Mouse (Mus musculus) embryonic facial prominence, embryonic 14.5 days (tissue): ENCODE measurements around the gene Pcgf2. TPM values are rescaled to one million over a fixed set of nuclear protein-coding genes. Genes with fewer than 3 reads are reported as not detected.
A peak's percentile ranks its signal among the peaks of the same experiment; 100 is the strongest.
"Not testable (repeated sequence)": the region's sequence is repeated elsewhere in the genome, so short reads cannot be mapped to it uniquely, and the experiment has no call there.

Experiments used
- ATAC-seq: fragments of 200-750 bp; cut with Nextera tagmentation; 2 replicates; pipeline ENCODE4 v1.8.0; 2017; ENCODE audit warnings: low read depth, moderate number of reproducible peaks, moderate TSS enrichment
- DNase-seq: peaks from one replicate; pipeline ENCODE4 v3.0.0-alpha.2; 2015; ENCODE audit warnings: low spot score
- H3K27ac ChIP-seq: fragments of 300-500 bp; sonication (generic); replicated peaks from 2 replicates; pipeline ENCODE4 v1.5.1; 2014; ENCODE audit warnings: low read depth, mild to moderate bottlenecking, low read length, moderate library complexity
- H3K27me3 ChIP-seq: fragments of 300-500 bp; sonication (generic); replicated peaks from 2 replicates; pipeline ENCODE4 v1.6.1; 2014; ENCODE audit warnings: low read length; ENCODE audit not compliant: control insufficient read depth, insufficient read depth
- H3K36me3 ChIP-seq: fragments of 300-500 bp; sonication (generic); 2 replicates; pipeline ENCODE4 v1.6.1; 2014; ENCODE audit warnings: low read length, mixed read lengths; ENCODE audit not compliant: control insufficient read depth, insufficient read depth
- H3K4me1 ChIP-seq: fragments of 300-500 bp; sonication (generic); 2 replicates; pipeline ENCODE4 v1.6.1; 2014; ENCODE audit warnings: antibody characterized with exemption, low read length; ENCODE audit not compliant: control insufficient read depth, insufficient read depth
- H3K4me2 ChIP-seq: fragments of 300-500 bp; sonication (generic); 2 replicates; pipeline ENCODE4 v1.6.1; 2014; ENCODE audit warnings: low read depth, mild to moderate bottlenecking, low read length, moderate library complexity, mixed read lengths
- H3K4me3 ChIP-seq: fragments of 300-500 bp; sonication (generic); 2 replicates; pipeline ENCODE4 v1.5.1; 2014; ENCODE audit warnings: low read depth, mild to moderate bottlenecking, low read length
- H3K9ac ChIP-seq: fragments of 300-500 bp; sonication (generic); 2 replicates; pipeline ENCODE4 v1.6.1; 2014; ENCODE audit warnings: low read depth, mild to moderate bottlenecking, low read length, moderate library complexity, mixed read lengths
- H3K9me3 ChIP-seq: fragments of 300-500 bp; sonication (generic); 2 replicates; pipeline ENCODE4 v1.6.1; 2016; ENCODE audit warnings: low read length; ENCODE audit not compliant: control insufficient read depth
- WGBS: fragments of 180-500 bp; shearing (Covaris S2); extraction: QIAGEN DNeasy Blood & Tissue Kit; methylation state at CpG from one replicate; pipeline ENCODE4 v1.1.7; 2014; 5-methylcytosine and 5-hydroxymethylcytosine counted together
- polyA plus RNA-seq: library from polyadenylated mRNA; unstranded; fragments of >200 nt; fragmentation: Nextera tagmentation; extraction: Ambion mirVana; gene quantifications from 2 replicates; pipeline ENCODE4 v1.2.1, GENCODE M21; 2014

Pcgf2 gene
- polyA plus RNA-seq, 1 experiment from 2014 or later = 12.7 TPM

DNA sequence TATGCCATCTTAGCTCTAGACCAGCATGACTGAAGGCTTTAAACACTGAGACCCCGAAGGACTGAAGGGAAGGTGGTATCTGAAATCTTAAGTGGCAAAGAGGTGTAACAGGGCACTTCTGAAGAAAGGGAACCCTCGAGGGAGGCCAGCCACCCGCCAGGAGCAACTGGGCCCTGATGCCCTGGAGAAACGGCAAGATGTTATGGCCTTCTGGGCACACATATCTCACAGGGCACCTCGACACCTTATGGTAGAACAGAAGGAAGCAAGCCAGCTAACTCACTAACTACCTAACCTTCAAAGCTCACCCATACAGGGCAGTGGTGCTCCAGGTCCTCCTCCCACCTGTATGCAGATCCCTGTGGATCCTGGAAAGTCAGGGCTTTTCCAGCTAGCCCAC is 41.9 kb upstream of the Pcgf2 start:
- Histone ChIP-seq H3K36me3 (peaks cover 12% of the 10 kb centered on the region), H3K27ac (no peak overlapping the region), H3K4me1 (peaks cover 10% of the 10 kb centered on the region), H3K9me3 (no peaks in the 10 kb centered on the region), H3K4me2 (peak overlapping the region; percentile 83; the same call in 1 of the 2 replicates), H3K4me3 (no peak overlapping the region), H3K27me3 (no peaks in the 10 kb centered on the region), H3K9ac (no peak overlapping the region)
- ATAC-seq = no peak
- 87% methylated on average over 5 of the region's 5 CpGs for WGBS
- DNase-seq = no peak

DNA sequence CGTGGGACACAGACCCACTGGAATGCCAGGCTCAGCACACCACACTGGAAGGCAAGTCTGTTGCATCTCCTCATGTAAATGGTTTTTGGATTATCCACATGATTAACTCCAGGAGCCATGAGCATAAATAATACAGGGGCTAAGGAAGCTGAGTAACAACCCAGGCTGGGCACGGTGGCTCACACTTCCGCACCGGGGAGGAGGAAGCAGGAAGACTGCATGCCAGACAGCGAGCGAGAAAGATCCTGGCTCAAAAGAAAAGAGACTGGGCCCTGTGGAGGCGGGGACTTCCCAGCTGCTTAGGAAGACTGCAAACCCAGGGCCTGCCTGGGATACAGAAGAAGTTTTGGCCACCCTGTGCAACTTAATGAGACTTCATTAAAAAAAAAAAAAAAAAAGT is 39.9 kb upstream of the Pcgf2 start:
- Histone ChIP-seq H3K27ac (no peak overlapping the region; the same call in 1 of the 2 replicates), H3K4me3 (no peak overlapping the region), H3K36me3 (no peaks in the 10 kb centered on the region), H3K4me2 (no peak overlapping the region), H3K9me3 (no peaks in the 10 kb centered on the region), H3K4me1 (peaks cover 10% of the 10 kb centered on the region), H3K27me3 (no peaks in the 10 kb centered on the region), H3K9ac (no peak overlapping the region; the same call in 1 of the 2 replicates)
- ATAC-seq (no peak), DNase-seq (peak; percentile 34)
- WGBS = 36% methylated on average over 7 of the region's 7 CpGs

- Histone ChIP-seq H3K27me3 (no peaks in the 10 kb centered on the region), H3K4me1 (peaks cover 10% of the 10 kb centered on the region), H3K9me3 (no peaks in the 10 kb centered on the region), H3K4me2 (no peak overlapping the region), H3K36me3 (no peaks in the 10 kb centered on the region), H3K9ac (no peak overlapping the region), H3K27ac (no peak overlapping the region), H3K4me3 (no peak overlapping the region)
- DNase-seq (no peak), ATAC-seq (no peak)
- WGBS = 91% methylated on average over 3 of the region's 3 CpGs
These were observed 38.9 kb upstream of the Pcgf2 start for GRCm38 (mm10) chr11:97739155-97739554.

- Histone ChIP-seq H3K4me2 (no peak overlapping the region), H3K9me3 (no peaks in the 10 kb centered on the region), H3K9ac (no peak overlapping the region), H3K4me3 (no peak overlapping the region), H3K27ac (no peak overlapping the region), H3K4me1 (peaks cover 11% of the 10 kb centered on the region), H3K27me3 (no peaks in the 10 kb centered on the region), H3K36me3 (no peaks in the 10 kb centered on the region)
- ATAC-seq (no peak), DNase-seq (no peak)
- WGBS = 58% methylated on average over 6 of the region's 6 CpGs
These were observed 38.4 kb upstream of the Pcgf2 start for GRCm38 (mm10) chr11:97738703-97739102.

GRCm38 (mm10) chr11:97737600-97737999 is 37.3 kb upstream of the Pcgf2 start:
- ATAC-seq (no peak), DNase-seq (peak; percentile 45)
- WGBS = 46% methylated on average over 4 of the region's 4 CpGs
- Histone ChIP-seq H3K27me3 (no peaks in the 10 kb centered on the region), H3K27ac (no peak overlapping the region), H3K36me3 (peaks cover 4% of the 10 kb centered on the region; the same call in 1 of the 2 replicates), H3K4me1 (peaks cover 10% of the 10 kb centered on the region; the same call in 1 of the 2 replicates), H3K4me2 (no peak overlapping the region), H3K4me3 (no peak overlapping the region), H3K9me3 (no peaks in the 10 kb centered on the region), H3K9ac (no peak overlapping the region)

DNA sequence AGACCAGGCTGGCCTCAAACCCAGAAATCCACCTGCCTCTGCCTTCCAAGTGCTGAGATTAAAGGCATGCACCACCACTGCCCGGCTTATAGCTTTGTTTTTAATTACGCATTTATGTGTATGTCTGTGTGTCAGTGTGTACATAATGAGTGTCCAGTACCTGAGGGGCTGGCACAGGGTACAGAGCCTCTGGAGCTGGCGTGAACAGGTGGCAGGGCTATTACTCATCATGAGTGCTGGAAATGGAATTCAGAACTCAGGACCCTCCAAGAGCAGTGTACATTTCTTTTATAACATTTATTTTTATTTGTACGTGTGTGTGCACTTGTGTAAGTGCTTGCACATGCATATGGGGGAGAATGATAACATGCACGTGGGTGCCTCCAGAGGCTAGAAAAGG is 36.3 kb upstream of the Pcgf2 start:
- ATAC-seq (no peak), DNase-seq (no peak)
- Histone ChIP-seq H3K36me3 (peaks cover 13% of the 10 kb centered on the region), H3K9me3 (no peaks in the 10 kb centered on the region), H3K27ac (no peak overlapping the region), H3K4me2 (no peak overlapping the region), H3K4me1 (peaks cover 10% of the 10 kb centered on the region; the same call in 1 of the 2 replicates), H3K4me3 (no peak overlapping the region), H3K27me3 (no peaks in the 10 kb centered on the region), H3K9ac (no peak overlapping the region)
- 81% methylated on average over 5 of the region's 5 CpGs for WGBS

DNA sequence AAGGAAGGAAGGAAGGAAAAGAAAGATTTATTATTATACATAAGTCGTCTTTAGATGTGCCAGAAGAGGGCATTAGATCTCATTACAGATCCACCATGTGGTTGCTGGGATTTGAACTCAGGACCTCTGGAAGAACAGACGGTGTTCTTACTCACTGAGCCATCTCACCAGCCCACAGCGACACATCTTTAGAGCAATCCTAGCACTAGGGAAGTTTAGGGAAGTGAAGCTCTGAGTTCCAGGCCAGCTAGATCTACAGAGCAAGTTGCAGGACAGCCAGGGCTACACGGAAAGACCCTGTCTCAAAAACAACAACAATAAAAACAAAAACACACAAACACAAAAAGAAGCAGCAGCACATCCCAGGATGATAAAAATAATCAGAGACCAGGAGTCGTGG is 34.5 kb upstream of the Pcgf2 start:
- not testable (repeated sequence) for H3K4me2 ChIP-seq, DNase-seq, H3K27ac ChIP-seq, H3K27me3 ChIP-seq, ATAC-seq, H3K4me3 ChIP-seq, H3K9me3 ChIP-seq, H3K4me1 ChIP-seq, H3K9ac ChIP-seq
- H3K36me3 ChIP-seq = peaks cover 28% of the 10 kb centered on the region
- 76% methylated on average over 5 of the region's 5 CpGs for WGBS

DNA sequence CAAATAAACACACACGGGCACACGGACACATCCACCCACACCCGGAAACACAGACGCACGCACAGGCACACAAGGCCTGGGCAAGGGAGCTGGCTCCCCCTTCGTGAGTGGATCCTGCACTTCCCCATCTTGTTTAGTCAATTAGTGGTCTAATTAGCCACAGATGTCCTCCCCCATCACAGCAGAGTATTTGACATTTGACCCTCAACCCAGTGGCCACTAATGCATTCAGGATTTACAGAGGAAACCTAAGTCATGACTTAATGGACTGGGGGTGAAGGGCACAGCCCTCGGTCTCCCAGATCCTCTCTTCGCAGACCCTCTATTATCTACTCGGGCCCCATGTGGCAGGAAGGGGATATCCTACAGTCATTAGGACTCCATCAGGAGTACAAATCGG is 33.4 kb upstream of the Pcgf2 start:
- Histone ChIP-seq H3K27me3 (no peaks in the 10 kb centered on the region), H3K9ac (no peak overlapping the region), H3K4me1 (peaks cover 7% of the 10 kb centered on the region; the same call in 1 of the 2 replicates), H3K4me2 (no peak overlapping the region), H3K4me3 (no peak overlapping the region), H3K9me3 (no peaks in the 10 kb centered on the region), H3K27ac (no peak overlapping the region), H3K36me3 (peaks cover 37% of the 10 kb centered on the region)
- ATAC-seq (no peak), DNase-seq (no peak)
- 23% methylated on average over 10 of the region's 10 CpGs for WGBS

- 76% methylated on average over 7 of the region's 7 CpGs for WGBS
- no peak overlapping the region for H3K9ac ChIP-seq
- DNase-seq = no peak
These were observed 28.4 kb upstream of the Pcgf2 start for GRCm38 (mm10) chr11:97728730-97729129.

More at GRCm38 (mm10) chr11:97728730-97729129, 28.4 kb upstream of the Pcgf2 start:
- H3K27me3 ChIP-seq = no peaks in the 10 kb centered on the region
- no peak overlapping the region for H3K27ac ChIP-seq
- no peak overlapping the region for H3K4me2 ChIP-seq
- no peak for ATAC-seq
- no peak overlapping the region for H3K4me3 ChIP-seq
- H3K36me3 ChIP-seq = peaks cover 85% of the 10 kb centered on the region
- peaks cover 5% of the 10 kb centered on the region; the same call in 1 of the 2 replicates for H3K4me1 ChIP-seq
- no peaks in the 10 kb centered on the region for H3K9me3 ChIP-seq
